Mouse (Mus musculus) lung, adult 18-20 months (tissue): ENCODE measurements at regions not wholly inside any gene's neighbourhood (a gene's known extent, or its start where the extent isn't known, plus 50 kb on each side); places are given as distances from the start of the nearest gene placed in this dataset.
A peak's percentile ranks its signal among the peaks of the same experiment; 100 is the strongest.

ENCODE experiments used
- DNase-seq, 2 experiments: peaks; one replicate each; pipeline ENCODE4 v3.0.0; 2022; ENCODE audit warnings: mixed read lengths in 2 of 2

GRCm38 (mm10) chr11:18571557-18572209 is 447.1 kb downstream of the Meis1 start:
- no peak for DNase-seq

- DNase-seq: no peak
These were observed 455.8 kb downstream of the Meis1 start for GRCm38 (mm10) chr11:18563011-18563410.

- no peak for DNase-seq
These were observed 460.1 kb downstream of the Meis1 start for GRCm38 (mm10) chr11:18558665-18559064.

- DNase-seq: peak in 1 of 2 experiments; percentile 7
These were observed 483.3 kb downstream of the Meis1 start for GRCm38 (mm10) chr11:18535592-18535857.

GRCm38 (mm10) chr11:18534807-18535591 is 483.8 kb downstream of the Meis1 start:
- DNase-seq: peak in 1 of 2 experiments; percentile 12

GRCm38 (mm10) chr11:18531264-18532110 is 487.3 kb downstream of the Meis1 start:
- no peak for DNase-seq

- DNase-seq: peak in 1 of 2 experiments; percentile 20
These were observed 490.2 kb downstream of the Meis1 start for GRCm38 (mm10) chr11:18528568-18528967.

- no peak for DNase-seq
These were observed 523.6 kb downstream of the Meis1 start for GRCm38 (mm10) chr11:18495108-18495757.

GRCm38 (mm10) chr11:18493981-18494380 is 524.8 kb downstream of the Meis1 start:
- no peak for DNase-seq

GRCm38 (mm10) chr11:18493086-18493485 is 525.7 kb downstream of the Meis1 start:
- peak in 1 of 2 experiments; percentile 7 for DNase-seq

- DNase-seq: no peak
These were observed 529.1 kb downstream of the Meis1 start for GRCm38 (mm10) chr11:18489517-18490256.

- no peak for DNase-seq
These were observed 525.2 kb upstream of the Etaa1 start for GRCm38 (mm10) chr11:18478841-18479240.

- no peak for DNase-seq
These were observed 497.6 kb upstream of the Etaa1 start for GRCm38 (mm10) chr11:18451271-18451670.

- DNase-seq: no peak
These were observed 495.2 kb upstream of the Etaa1 start for GRCm38 (mm10) chr11:18448879-18449278.

- DNase-seq: peak in 1 of 2 experiments; percentile 10
These were observed 490.9 kb upstream of the Etaa1 start for GRCm38 (mm10) chr11:18444600-18444999.

- no peak for DNase-seq
These were observed 490.4 kb upstream of the Etaa1 start for GRCm38 (mm10) chr11:18444101-18444500.

- no peak for DNase-seq
These were observed 489.5 kb upstream of the Etaa1 start for GRCm38 (mm10) chr11:18443156-18443555.

GRCm38 (mm10) chr11:18437834-18438611 is 484.3 kb upstream of the Etaa1 start:
- no peak for DNase-seq

GRCm38 (mm10) chr11:18421076-18421475 is 467.4 kb upstream of the Etaa1 start:
- no peak for DNase-seq

GRCm38 (mm10) chr11:18413769-18414168 is 460.1 kb upstream of the Etaa1 start:
- DNase-seq: no peak

GRCm38 (mm10) chr11:18408071-18408752 is 454.5 kb upstream of the Etaa1 start:
- peak in 1 of 2 experiments; percentile 10 for DNase-seq
